Mouse (Mus musculus) Muller cell, postnatal 12 days (primary cell): ENCODE results near the gene Rpl19.
A peak's percentile ranks its signal among the peaks of the same experiment; 100 is the strongest.

Source experiments
- DNase-seq: peaks from one replicate; pipeline ENCODE4 v3.0.0-alpha.2; 2015; ENCODE audit errors: inconsistent ontology term

Gene Rpl19

GRCm38 (mm10) chr11:98022253-98022554, 4.3 kb upstream of the Rpl19 start:
- DNase-seq: no peak

- DNase-seq: peak; percentile 91
Measured at GRCm38 (mm10) chr11:98022555-98023371, 3.7 kb upstream of the Rpl19 start, which contains the start of gene Cacnb1. Gene Cacnb1 (minus strand): TSS chr11:98023034.

- DNase-seq: no peak
Measured at GRCm38 (mm10) chr11:98024516-98024915, 2.0 kb upstream of the Rpl19 start.

GRCm38 (mm10) chr11:98026248-98026569, 301 bp upstream of the Rpl19 start:
- no peak for DNase-seq

- no peak for DNase-seq
Measured at GRCm38 (mm10) chr11:98027297-98027688, 783 bp downstream of the Rpl19 start.

- no peak for DNase-seq
Measured at GRCm38 (mm10) chr11:98027785-98028184, 1.3 kb downstream of the Rpl19 start.

- DNase-seq: no peak
Measured at GRCm38 (mm10) chr11:98030701-98031442, 4.4 kb downstream of the Rpl19 start.

- peak; percentile 60 for DNase-seq
Measured at GRCm38 (mm10) chr11:98031443-98031770, 4.9 kb downstream of the Rpl19 start.

- DNase-seq: no peak
Measured at GRCm38 (mm10) chr11:98034061-98034460, 7.6 kb downstream of the Rpl19 start.

GRCm38 (mm10) chr11:98034840-98035239, 8.3 kb downstream of the Rpl19 start:
- DNase-seq: no peak

GRCm38 (mm10) chr11:98035977-98036377, 9.5 kb downstream of the Rpl19 start:
- peak; percentile 90 for DNase-seq

GRCm38 (mm10) chr11:98037871-98038270, 11.4 kb downstream of the Rpl19 start:
- no peak for DNase-seq

GRCm38 (mm10) chr11:98040975-98041374, 14.5 kb downstream of the Rpl19 start:
- no peak for DNase-seq

- no peak for DNase-seq
Measured at GRCm38 (mm10) chr11:98042741-98043140, 16.2 kb downstream of the Rpl19 start.

- no peak for DNase-seq
Measured at GRCm38 (mm10) chr11:98044074-98044473, 17.6 kb downstream of the Rpl19 start.

- no peak for DNase-seq
Measured at GRCm38 (mm10) chr11:98045596-98045995, 19.1 kb downstream of the Rpl19 start.

GRCm38 (mm10) chr11:98046466-98046865, 20.0 kb downstream of the Rpl19 start:
- peak; percentile 39 for DNase-seq

- DNase-seq: peak; percentile 76
Measured at GRCm38 (mm10) chr11:98047745-98048144, 21.2 kb downstream of the Rpl19 start.

- no peak for DNase-seq
Measured at GRCm38 (mm10) chr11:98049672-98050519, 23.4 kb downstream of the Rpl19 start.

- no peak for DNase-seq
Measured at GRCm38 (mm10) chr11:98050520-98050815, 24.0 kb downstream of the Rpl19 start.

- DNase-seq: no peak
Measured at GRCm38 (mm10) chr11:98050940-98051339, 24.4 kb downstream of the Rpl19 start.

GRCm38 (mm10) chr11:98051611-98052128, 25.2 kb downstream of the Rpl19 start:
- DNase-seq: no peak
